Mouse (Mus musculus) stomach, embryonic 16.5 days (tissue): Measurements from ENCODE around the gene Tenm4. TPM values are rescaled to one million over a fixed set of nuclear protein-coding genes. Genes with fewer than 3 reads are reported as not detected.

ENCODE experiments used
- ATAC-seq: fragments of 200-750 bp; cut with Nextera tagmentation; 2 replicates; pipeline ENCODE4 v1.8.0; 2017; ENCODE audit warnings: moderate number of reproducible peaks, moderate TSS enrichment; ENCODE audit not compliant: insufficient read depth, low FRiP score
- H3K27ac ChIP-seq: fragments of 300-500 bp; sonication (generic); 2 replicates; pipeline ENCODE4 v1.5.1; 2014; ENCODE audit warnings: low read length
- H3K27me3 ChIP-seq: fragments of 300-500 bp; sonication (generic); 2 replicates; pipeline ENCODE4 v1.6.1; 2014; ENCODE audit warnings: low read length, control low read depth, mixed read lengths; ENCODE audit not compliant: control insufficient read depth, insufficient read depth
- H3K36me3 ChIP-seq: fragments of 300-500 bp; sonication (generic); 2 replicates; pipeline ENCODE4 v1.6.1; 2014; ENCODE audit warnings: low read length; ENCODE audit not compliant: control insufficient read depth, insufficient read depth
- H3K4me1 ChIP-seq: fragments of 300-500 bp; sonication (generic); 2 replicates; pipeline ENCODE4 v1.6.1; 2014; ENCODE audit warnings: low read length, control low read depth, mixed read lengths; ENCODE audit not compliant: control insufficient read depth, insufficient read depth
- H3K4me2 ChIP-seq: fragments of 300-500 bp; sonication (generic); 2 replicates; pipeline ENCODE4 v1.6.1; 2014; ENCODE audit warnings: low read depth, low read length, mixed read lengths
- H3K4me3 ChIP-seq: fragments of 300-500 bp; sonication (generic); replicated peaks from 2 replicates; pipeline ENCODE4 v1.5.1; 2014; ENCODE audit warnings: mild to moderate bottlenecking, low read length
- H3K9ac ChIP-seq: fragments of 300-500 bp; sonication (generic); 2 replicates; pipeline ENCODE4 v1.6.1; 2014; ENCODE audit warnings: low read length
- H3K9me3 ChIP-seq: fragments of 300-500 bp; sonication (generic); replicated peaks from 2 replicates; pipeline ENCODE4 v1.6.1; 2016; ENCODE audit warnings: low read length, control low read depth; ENCODE audit not compliant: control insufficient read depth
- WGBS: fragments of 180-500 bp; shearing (Covaris S2); extraction: QIAGEN DNeasy Blood & Tissue Kit; methylation state at CpG from one replicate; pipeline ENCODE4 v1.1.7; 2014; 5-methylcytosine and 5-hydroxymethylcytosine counted together
- polyA plus RNA-seq: library from polyadenylated mRNA; unstranded; fragments of >200 nt; fragmentation: Nextera tagmentation; extraction: Ambion mirVana; gene quantifications from 2 replicates; pipeline ENCODE4 v1.2.1, GENCODE M21; 2015

Tenm4 gene
- polyA plus RNA-seq, 1 experiment from 2014 or later, result 22.7 TPM

GRCm38 (mm10) chr7:96785808-96786207 lies 614.8 kb downstream of the Tenm4 start:
- H3K27ac ChIP-seq, result no peak overlapping the region

DNA sequence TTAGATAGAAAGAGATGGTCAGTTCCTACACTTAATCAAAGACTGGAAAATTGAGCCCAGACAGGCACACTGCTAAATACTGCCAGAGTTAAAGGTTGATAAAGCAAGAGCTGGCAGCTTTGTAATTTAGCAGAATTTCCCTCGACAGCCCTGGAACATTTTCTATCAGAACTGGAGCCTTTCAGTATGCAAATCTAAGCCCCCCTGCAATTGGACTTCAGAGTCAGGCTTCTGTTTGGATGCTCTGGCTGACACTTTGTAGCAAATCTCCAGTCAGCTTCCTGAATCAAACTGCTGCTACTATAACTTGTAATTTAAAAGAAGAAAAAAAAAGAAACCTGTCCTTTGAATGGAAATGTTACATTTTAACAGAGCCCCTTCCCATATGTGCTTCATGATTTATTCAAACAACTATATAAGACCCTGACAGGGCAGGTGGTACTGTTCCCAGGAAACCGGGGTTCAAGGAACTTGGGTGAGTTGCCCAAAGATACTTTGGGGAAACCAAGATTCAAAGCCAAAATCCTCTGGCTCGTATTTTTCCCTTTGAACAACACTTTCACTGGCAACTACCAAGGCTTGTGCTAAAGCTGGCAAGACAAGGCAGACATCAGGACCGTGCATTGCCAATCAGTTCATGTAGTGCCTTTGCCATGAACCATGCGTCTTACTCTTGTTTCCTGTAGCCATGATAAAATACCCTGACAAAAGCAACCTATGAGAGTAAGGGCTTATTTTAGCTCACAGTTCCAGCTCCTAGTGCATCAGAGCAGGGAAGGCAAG lies 615.4 kb downstream of the Tenm4 start:
- WGBS, result 79% methylated on average over 5 of the region's 5 CpGs
- Histone ChIP-seq H3K36me3 (no peaks in the 10 kb centered on the region), H3K4me3 (no peak overlapping the region), H3K27ac (no peak overlapping the region), H3K27me3 (no peaks in the 10 kb centered on the region), H3K9ac (no peak overlapping the region), H3K9me3 (no peaks in the 10 kb centered on the region), H3K4me1 (no peaks in the 10 kb centered on the region), H3K4me2 (no peak overlapping the region)
- ATAC-seq, result no peak

More at GRCm38 (mm10) chr7:96785808-96786207, 614.8 kb downstream of the Tenm4 start:
- no peaks in the 10 kb centered on the region for H3K27me3 ChIP-seq
- H3K4me2 ChIP-seq, result no peak overlapping the region
- no peak for ATAC-seq
- no peak overlapping the region for H3K4me3 ChIP-seq
- no peaks in the 10 kb centered on the region for H3K4me1 ChIP-seq
- no peaks in the 10 kb centered on the region for H3K36me3 ChIP-seq
- 53% methylated on average over 9 of the region's 9 CpGs for WGBS
- no peak overlapping the region for H3K9ac ChIP-seq
- H3K9me3 ChIP-seq, result no peaks in the 10 kb centered on the region

DNA sequence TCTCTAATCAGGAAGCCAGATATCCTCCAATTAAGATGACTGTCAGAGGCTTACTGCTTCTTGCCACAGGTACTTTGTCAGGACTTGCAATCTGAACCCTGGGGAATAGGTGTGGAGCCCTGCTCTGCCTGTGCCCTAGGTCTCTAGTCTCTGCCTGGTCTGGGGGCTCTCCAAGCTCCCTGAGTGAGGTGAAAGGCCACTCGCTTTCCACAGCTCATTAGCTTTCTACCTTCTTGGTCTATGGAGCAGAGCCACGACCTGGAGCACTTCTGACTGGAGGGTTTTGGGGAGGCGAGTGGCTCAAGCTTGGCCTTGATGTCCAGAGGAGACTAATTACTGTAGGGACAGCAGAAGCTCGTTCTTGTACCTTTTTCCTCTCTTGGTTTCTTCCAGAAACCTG lies 617.1 kb downstream of the Tenm4 start:
- no peaks in the 10 kb centered on the region for H3K27me3 ChIP-seq
- no peaks in the 10 kb centered on the region for H3K36me3 ChIP-seq
- no peaks in the 10 kb centered on the region for H3K9me3 ChIP-seq
- no peak overlapping the region for H3K4me2 ChIP-seq
- no peak overlapping the region for H3K4me3 ChIP-seq
- no peak overlapping the region for H3K27ac ChIP-seq
- no peak for ATAC-seq
- WGBS, result 75% methylated on average over 4 of the region's 4 CpGs
- H3K4me1 ChIP-seq, result no peaks in the 10 kb centered on the region
- no peak overlapping the region for H3K9ac ChIP-seq

DNA sequence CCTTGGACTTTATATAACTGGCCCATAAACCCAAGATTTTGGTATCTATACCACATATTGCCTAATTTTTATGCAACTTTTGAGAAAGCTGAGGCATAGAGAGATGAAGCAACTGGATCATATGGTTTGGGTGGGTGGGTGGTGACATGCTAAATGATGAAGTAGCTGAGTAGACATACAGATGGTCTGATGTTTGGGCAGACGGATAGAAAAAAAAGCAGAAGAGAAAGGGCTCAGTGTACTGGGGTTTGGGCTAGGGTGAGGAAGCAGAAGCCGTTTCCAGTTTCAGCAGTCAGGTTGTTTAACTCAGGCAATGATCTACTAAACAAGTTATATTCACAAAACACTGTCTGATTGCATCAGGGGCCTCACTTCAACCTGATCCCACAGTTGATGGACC lies 619.3 kb downstream of the Tenm4 start:
- Histone ChIP-seq H3K4me2 (no peak overlapping the region), H3K36me3 (no peaks in the 10 kb centered on the region), H3K4me3 (no peak overlapping the region), H3K4me1 (no peaks in the 10 kb centered on the region), H3K27me3 (no peaks in the 10 kb centered on the region), H3K9me3 (no peaks in the 10 kb centered on the region), H3K9ac (no peak overlapping the region), H3K27ac (no peak overlapping the region)
- ATAC-seq, result no peak
- 66% methylated on average over 2 of the region's 2 CpGs for WGBS

- Histone ChIP-seq H3K9ac (no peak overlapping the region), H3K4me1 (peaks cover 19% of the 10 kb centered on the region), H3K4me3 (no peak overlapping the region), H3K27ac (no peak overlapping the region), H3K27me3 (no peaks in the 10 kb centered on the region), H3K9me3 (no peaks in the 10 kb centered on the region), H3K4me2 (no peak overlapping the region), H3K36me3 (no peaks in the 10 kb centered on the region)
- WGBS, result 70% methylated on average over 8 of the region's 8 CpGs
- ATAC-seq, result no peak
These were observed 621.6 kb downstream of the Tenm4 start for GRCm38 (mm10) chr7:96792456-96793229.

GRCm38 (mm10) chr7:96796033-96796741 lies 625.1 kb downstream of the Tenm4 start:
- Histone ChIP-seq H3K9ac (peak overlapping the region; percentile 43; the same call in 1 of the 2 replicates), H3K4me2 (peak overlapping the region; percentile 28), H3K4me3 (no peak overlapping the region), H3K36me3 (no peaks in the 10 kb centered on the region), H3K9me3 (no peaks in the 10 kb centered on the region), H3K27ac (peak overlapping the region; percentile 89), H3K4me1 (peaks cover 25% of the 10 kb centered on the region), H3K27me3 (no peaks in the 10 kb centered on the region)
- peak; percentile 90 for ATAC-seq
- 12% methylated on average over 9 of the region's 9 CpGs for WGBS

DNA sequence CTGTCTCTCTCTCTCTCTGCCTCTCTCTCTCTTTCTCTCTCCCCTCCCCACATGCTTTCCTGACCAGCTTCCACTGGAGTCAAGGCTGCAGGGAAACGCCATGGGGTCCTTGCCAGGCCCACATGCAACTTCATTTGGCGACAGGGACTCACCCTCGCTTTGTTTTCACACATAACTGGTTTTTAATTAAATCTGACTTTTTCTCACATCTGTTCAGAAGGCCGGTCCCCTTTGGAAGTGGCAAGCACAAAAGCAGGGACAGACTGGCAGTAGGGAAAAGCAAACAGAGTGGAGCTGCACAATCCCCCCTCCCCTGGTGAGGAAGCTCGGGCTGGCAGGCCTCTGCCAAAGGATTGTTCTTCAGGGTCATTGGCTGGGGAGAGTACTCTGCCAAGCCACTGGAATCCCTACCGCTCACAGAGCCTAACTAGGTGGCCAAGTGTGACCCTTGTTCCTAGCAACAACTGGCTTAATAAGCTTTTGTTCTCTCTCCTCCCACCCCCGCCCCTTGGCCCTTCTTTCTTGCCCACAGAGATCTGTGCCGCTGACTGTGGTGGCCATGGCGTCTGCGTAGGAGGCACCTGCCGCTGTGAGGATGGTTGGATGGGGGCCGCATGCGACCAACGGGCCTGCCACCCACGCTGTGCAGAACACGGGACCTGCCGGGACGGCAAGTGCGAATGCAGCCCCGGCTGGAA lies 625.9 kb downstream of the Tenm4 start:
- no peaks in the 10 kb centered on the region for H3K36me3 ChIP-seq
- H3K27ac ChIP-seq, result peak overlapping the region; percentile 89
- H3K9me3 ChIP-seq, result no peaks in the 10 kb centered on the region
- no peaks in the 10 kb centered on the region for H3K27me3 ChIP-seq
- peaks cover 25% of the 10 kb centered on the region for H3K4me1 ChIP-seq
- ATAC-seq, result peak; percentile 63; the same call in 1 of the 2 replicates
- no peak overlapping the region for H3K4me3 ChIP-seq
- H3K4me2 ChIP-seq, result peak overlapping the region; percentile 28
- H3K9ac ChIP-seq, result peak overlapping the region; percentile 43
- WGBS, result 69% methylated on average over 20 of the region's 20 CpGs

DNA sequence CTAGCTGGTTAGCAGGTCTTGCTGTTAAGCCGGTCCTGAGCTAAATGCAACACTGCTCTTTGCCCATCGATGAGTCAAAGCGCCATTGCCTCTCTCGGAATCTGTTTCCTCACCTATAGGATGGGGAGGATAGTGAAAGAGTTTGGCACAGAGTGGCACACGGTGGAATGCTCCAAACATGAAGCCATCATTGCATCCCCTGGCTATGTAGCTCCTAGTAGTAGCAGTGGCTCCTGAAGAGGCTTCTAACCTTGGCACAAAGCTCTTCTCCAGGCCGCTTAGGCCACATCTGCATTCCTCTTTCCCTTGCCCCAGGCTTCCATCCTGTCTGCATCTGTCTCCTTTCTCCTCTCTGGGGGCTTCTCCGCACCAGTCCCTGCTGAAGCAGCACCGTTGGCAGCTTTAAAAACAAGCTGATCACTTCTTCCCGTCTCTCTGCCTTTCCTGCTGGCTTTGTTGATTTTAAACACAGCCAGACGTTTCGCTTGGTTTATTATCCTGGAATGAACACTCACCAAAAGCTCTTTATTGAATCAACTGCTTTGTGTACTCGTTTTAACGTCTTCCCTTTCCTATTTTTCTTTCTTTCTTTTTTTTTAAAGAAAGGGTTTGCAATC lies 626.8 kb downstream of the Tenm4 start:
- Histone ChIP-seq H3K4me1 (peaks cover 25% of the 10 kb centered on the region), H3K27me3 (no peaks in the 10 kb centered on the region), H3K4me3 (no peak overlapping the region), H3K9me3 (no peaks in the 10 kb centered on the region), H3K27ac (peak overlapping the region; percentile 89), H3K36me3 (no peaks in the 10 kb centered on the region), H3K4me2 (peak overlapping the region; percentile 11), H3K9ac (peak overlapping the region; percentile 55)
- ATAC-seq, result no peak
- WGBS, result 41% methylated on average over 13 of the region's 13 CpGs
